Mouse (Mus musculus) ES-E14 (cell line): Measurements from ENCODE around the gene Ntrk3. TPM values are rescaled to one million over a fixed set of nuclear protein-coding genes. Genes with fewer than 3 reads are reported as not detected.

ENCODE experiments used
- DNase-seq: peaks from one replicate; pipeline ENCODE4 v3.0.0-alpha.2; 2013; ENCODE audit warnings: low read depth, low spot score
- H3K27ac ChIP-seq: 2 replicates; pipeline ENCODE4 v1.5.1; 2012; ENCODE audit warnings: low read depth, mild to moderate bottlenecking, low read length, moderate library complexity, mixed read lengths; ENCODE audit not compliant: poor library complexity, insufficient read depth, severe bottlenecking
- H3K36me3 ChIP-seq: 2 replicates; pipeline ENCODE4 v1.6.1; 2012; ENCODE audit warnings: mild to moderate bottlenecking, low read length, moderate library complexity, mixed read lengths; ENCODE audit not compliant: control insufficient read depth, poor library complexity, insufficient read depth, severe bottlenecking
- H3K4me1 ChIP-seq, 2 experiments: fragments of 150-350 bp in 1 of 2; sonication (generic) in 1 of 2; 2 replicates each; pipeline ENCODE4 v1.6.1; 2012; ENCODE audit warnings: low read length in 2 of 2, mild to moderate bottlenecking in 1 of 2, mixed read lengths in 1 of 2; ENCODE audit not compliant: control insufficient read depth in 2 of 2, insufficient read depth in 2 of 2, poor library complexity in 1 of 2
- H3K4me3 ChIP-seq, 2 experiments: fragments of 150-350 bp in 1 of 2; sonication (generic) in 1 of 2; 2 replicates each; pipeline ENCODE4 v1.5.1; 2012; ENCODE audit warnings: low read length in 2 of 2, low read depth in 1 of 2, mild to moderate bottlenecking in 1 of 2, mixed read lengths in 1 of 2; ENCODE audit not compliant: insufficient read depth in 1 of 2, poor library complexity in 1 of 2, severe bottlenecking in 1 of 2
- H3K9ac ChIP-seq: 2 replicates; pipeline ENCODE4 v1.6.1; 2012; ENCODE audit warnings: low read depth, mild to moderate bottlenecking, low read length, mixed read lengths; ENCODE audit not compliant: poor library complexity, insufficient read depth, severe bottlenecking
- H3K9me3 ChIP-seq: fragments of 150-350 bp; sonication (generic); 2 replicates; pipeline ENCODE4 v1.6.1; 2012; ENCODE audit warnings: low read depth, mild to moderate bottlenecking, low read length; ENCODE audit not compliant: control insufficient read depth, insufficient read depth
- CHD2 ChIP-seq: IDR thresholded peaks from 2 replicates; pipeline ENCODE4 v1.6.1; 2014; ENCODE audit warnings: mild to moderate bottlenecking, low read depth, low read length, inconsistent platforms
- HCFC1 ChIP-seq: IDR thresholded peaks from 2 replicates; pipeline ENCODE4 v1.6.1; 2012; ENCODE audit warnings: low read length, inconsistent platforms, borderline replicate concordance; ENCODE audit not compliant: insufficient read depth
- MAFK ChIP-seq: IDR thresholded peaks from 2 replicates; pipeline ENCODE4 v1.6.1; 2014; ENCODE audit warnings: mild to moderate bottlenecking, low read depth, low read length, inconsistent platforms; ENCODE audit not compliant: insufficient read depth
- ZC3H11A ChIP-seq: IDR thresholded peaks from 2 replicates; pipeline ENCODE4 v1.6.1; 2012; ENCODE audit warnings: low read depth, mild to moderate bottlenecking, inconsistent platforms, low read length, borderline replicate concordance
- ZNF384 ChIP-seq: IDR thresholded peaks from 2 replicates; pipeline ENCODE4 v1.6.1; 2012; ENCODE audit warnings: low read depth, low read length, inconsistent platforms
- in situ Hi-C, 2 experiments: fragments of 600-800 bp; cut with MboI; formaldehyde crosslinking; loops; one replicate each; pipeline ENCODE4 v1.15.1; 2025; ENCODE audit warnings: low sequenced_read_pairs in 2 of 2, inconsistent platforms in 1 of 2; ENCODE audit not compliant: unreplicated experiment in 2 of 2
- total RNA-seq: library from RNA; depleted of rRNA; stranded (reverse); fragments of 300-350 nt; gene quantifications from 2 replicates; pipeline ENCODE4 v1.2.3, GENCODE M21; 2012

Ntrk3 gene
- total RNA-seq, 1 experiment, result 0.40 TPM

- in situ Hi-C loops, result no loop called here
- H3K4me1 ChIP-seq, result no peaks in the 10 kb centered on the region
These were observed 419.2 kb downstream of the Ntrk3 start for GRCm38 (mm10) chr7:78318640-78319039.

GRCm38 (mm10) chr7:78305770-78306169 is 432.0 kb downstream of the Ntrk3 start:
- H3K27ac ChIP-seq, result no peak overlapping the region
- H3K9ac ChIP-seq, result no peak overlapping the region
- in situ Hi-C loops, result no loop called here
- H3K4me3 ChIP-seq, result no peak overlapping the region
- H3K4me1 ChIP-seq, result no peaks in the 10 kb centered on the region
- no peak for DNase-seq
- H3K36me3 ChIP-seq, result no peaks in the 10 kb centered on the region
- no peaks in the 10 kb centered on the region for H3K9me3 ChIP-seq
- TF ChIP-seq ZC3H11A (no peak), ZNF384 (no peak), HCFC1 (no peak), CHD2 (no peak), MAFK (no peak)

More at GRCm38 (mm10) chr7:78318640-78319039, 419.2 kb downstream of the Ntrk3 start:
- no peak overlapping the region for H3K27ac ChIP-seq
- TF ChIP-seq HCFC1, result no peak
- no peak for TF ChIP-seq ZNF384
- no peak for TF ChIP-seq ZC3H11A
- no peak for TF ChIP-seq CHD2
- no peak for TF ChIP-seq MAFK
- no peak overlapping the region for H3K4me3 ChIP-seq
- H3K9me3 ChIP-seq, result no peaks in the 10 kb centered on the region
- DNase-seq, result no peak
- no peak overlapping the region for H3K9ac ChIP-seq
- H3K36me3 ChIP-seq, result no peaks in the 10 kb centered on the region

GRCm38 (mm10) chr7:78305029-78305428 is 432.8 kb downstream of the Ntrk3 start:
- Histone ChIP-seq H3K9ac (no peak overlapping the region), H3K4me1 (no peaks in the 10 kb centered on the region), H3K27ac (no peak overlapping the region), H3K36me3 (no peaks in the 10 kb centered on the region), H3K9me3 (no peaks in the 10 kb centered on the region), H3K4me3 (no peak overlapping the region)
- no peak for DNase-seq
- in situ Hi-C loops, result no loop called here
- TF ChIP-seq ZNF384 (no peak), CHD2 (no peak), MAFK (no peak)

- in situ Hi-C loops, result no loop called here
- Histone ChIP-seq H3K4me3 (no peak overlapping the region), H3K9me3 (no peaks in the 10 kb centered on the region), H3K27ac (no peak overlapping the region), H3K9ac (no peak overlapping the region), H3K36me3 (no peaks in the 10 kb centered on the region), H3K4me1 (no peaks in the 10 kb centered on the region)
- TF ChIP-seq ZC3H11A (no peak), CHD2 (no peak), MAFK (no peak), ZNF384 (no peak), HCFC1 (no peak)
- no peak for DNase-seq
These were observed 440.5 kb downstream of the Ntrk3 start for GRCm38 (mm10) chr7:78297290-78297689.

GRCm38 (mm10) chr7:78294322-78294721 is 443.5 kb downstream of the Ntrk3 start:
- DNase-seq, result no peak
- no peak overlapping the region for H3K27ac ChIP-seq
- H3K4me1 ChIP-seq, result no peaks in the 10 kb centered on the region
- no peaks in the 10 kb centered on the region for H3K36me3 ChIP-seq
- TF ChIP-seq ZNF384 (no peak), CHD2 (no peak), MAFK (no peak), HCFC1 (no peak), ZC3H11A (no peak)
- in situ Hi-C loops, result no loop called here
- H3K9me3 ChIP-seq, result no peaks in the 10 kb centered on the region
- no peak overlapping the region for H3K9ac ChIP-seq
- H3K4me3 ChIP-seq, result no peak overlapping the region
